ENCODE assay signal across 8 mouse cellular contexts in genomic region chr8:123103285-123103684, GRCm38 (mm10). TPM values are rescaled to one million over a fixed set of nuclear protein-coding genes. Genes with fewer than 3 reads are reported as not detected.
DNase-seq lines count a peak whose midpoint lies in the region; ATAC-seq and TF ChIP-seq lines count a peak whose summit lies in the region.

No protein-coding gene starts in this region.

- peaks cover 6% of the 10 kb centered on the region; the same call in 1 of the 2 replicates for H3K36me3 ChIP-seq in kidney, adult 2 months (ENCODE audit: control insufficient read depth, insufficient read depth, low read length)
- peaks cover 24% of the 10 kb centered on the region for H3K36me3 ChIP-seq in hindbrain, embryonic 15.5 days
- peaks cover 12% of the 10 kb centered on the region for H3K36me3 ChIP-seq in midbrain, embryonic 16.5 days (ENCODE audit: control insufficient read depth, insufficient read depth, low read length)

- H3K4me1 ChIP-seq in kidney, adult 2 months (ENCODE audit: control insufficient read depth, insufficient read depth, low read length), result peaks cover 9% of the 10 kb centered on the region; the same call in 1 of the 2 replicates
- peaks cover 23% of the 10 kb centered on the region for H3K4me1 ChIP-seq in hindbrain, embryonic 15.5 days (replicated peaks)
- H3K4me1 ChIP-seq in midbrain, embryonic 16.5 days (ENCODE audit: control insufficient read depth, insufficient read depth, low read length), result peaks cover 16% of the 10 kb centered on the region

- no peaks in the 10 kb centered on the region for H3K9me3 ChIP-seq in hindbrain, embryonic 15.5 days
- H3K9me3 ChIP-seq in midbrain, embryonic 16.5 days (replicated peaks; ENCODE audit: control insufficient read depth, low read length, poor library complexity, severe bottlenecking), result no peaks in the 10 kb centered on the region

- TF ChIP-seq CTCF in kidney, adult 2 months (conservative IDR thresholded peaks at IDR 0.05; ENCODE audit: insufficient read depth, insufficient read length, low read depth, low read length), result no peak

- peak overlapping the region; percentile 96 for H3K9ac ChIP-seq in hindbrain, embryonic 15.5 days
- H3K9ac ChIP-seq in midbrain, embryonic 16.5 days (ENCODE audit: low read depth, low read length), result peak overlapping the region; percentile 93

- WGBS in kidney, adult 2 months, result 9% methylated on average over 15 of the region's 15 CpGs
- 19% methylated on average over 14 of the region's 15 CpGs for WGBS in hindbrain, embryonic 15.5 days
- 19% methylated on average over 15 of the region's 15 CpGs for WGBS in midbrain, embryonic 16.5 days

- TF ChIP-seq POLR2A in kidney, adult 2 months (IDR thresholded peaks at IDR 0.05; ENCODE audit: low read depth, low read length), result no peak

- peak overlapping the region; percentile 90 for H3K4me2 ChIP-seq in hindbrain, embryonic 15.5 days
- H3K4me2 ChIP-seq in midbrain, embryonic 16.5 days (ENCODE audit: low read length), result peak overlapping the region; percentile 95

- no peak for ATAC-seq in hindbrain, embryonic 15.5 days (ENCODE audit: low FRiP score, low read depth)
- no peak for ATAC-seq in midbrain, embryonic 16.5 days

- no peaks in the 10 kb centered on the region for H3K27me3 ChIP-seq in kidney, adult 2 months (replicated peaks; ENCODE audit: control insufficient read depth, insufficient read depth, low read length)
- no peaks in the 10 kb centered on the region for H3K27me3 ChIP-seq in hindbrain, embryonic 15.5 days
- H3K27me3 ChIP-seq in midbrain, embryonic 16.5 days (ENCODE audit: control insufficient read depth, insufficient read depth, low read depth, low read length), result no peaks in the 10 kb centered on the region

- H3K4me3 ChIP-seq in kidney, adult 2 months (ENCODE audit: insufficient read depth, low read depth, low read length), result peak overlapping the region; percentile 90
- peak overlapping the region; percentile 58 for H3K4me3 ChIP-seq in hindbrain, embryonic 15.5 days
- H3K4me3 ChIP-seq in midbrain, embryonic 16.5 days (ENCODE audit: low read depth, low read length), result peak overlapping the region; percentile 74

- DNase-seq in kidney, adult 2 months, result no peak
- DNase-seq in kidney, postnatal 36 days, result no peak
- peak; percentile 28 for DNase-seq in NIH3T3 (ENCODE audit: low read depth)
- DNase-seq in layer of hippocampus, adult 9-11 months, result no peak
- DNase-seq in layer of hippocampus, postnatal 36 days, result no peak
- DNase-seq in layer of hippocampus, adult 9-10 months (ENCODE audit: low spot score), result no peak

- H3K27ac ChIP-seq in kidney, adult 2 months (ENCODE audit: insufficient read depth, low read depth, low read length), result no peak overlapping the region
- H3K27ac ChIP-seq in hindbrain, embryonic 15.5 days (replicated peaks), result 0 out of 2 replicates have a peak overlapping the region, but pooled peaks have one; percentile 91
- H3K27ac ChIP-seq in midbrain, embryonic 16.5 days (ENCODE audit: low read length), result 0 out of 2 replicates have a peak overlapping the region, but pooled peaks have one; percentile 28

RNA-seq across cellular contexts. Expression of gene Rpl13, which starts 1.1 kb away (rescaled TPM):
- polyA plus RNA-seq in kidney, adult 2 months (2012; rRNA removed), result 960 and 1,412 TPM in 2 replicates
- 632 and 725 TPM in 2 replicates for polyA plus RNA-seq in hindbrain, embryonic 15.5 days (2015; fragmentation: Nextera tagmentation; extraction: Ambion mirVana)
- 639 and 669 TPM in 2 replicates for polyA plus RNA-seq in midbrain, embryonic 16.5 days (2015; fragmentation: Nextera tagmentation; extraction: Ambion mirVana)
- total RNA-seq in layer of hippocampus, postnatal 36 days (2021), result 100 to 1,000 TPM; 391 to 451 TPM

RNA-seq across cellular contexts. Expression of gene Cpne7, which starts 13.9 kb away (rescaled TPM):
- 2.5 and 3.4 TPM in 2 replicates for polyA plus RNA-seq in kidney, adult 2 months (2012; rRNA removed)
- polyA plus RNA-seq in hindbrain, embryonic 15.5 days (2015; fragmentation: Nextera tagmentation; extraction: Ambion mirVana), result 4.3 and 4.5 TPM in 2 replicates
- polyA plus RNA-seq in midbrain, embryonic 16.5 days (2015; fragmentation: Nextera tagmentation; extraction: Ambion mirVana), result 10.1 and 17.1 TPM in 2 replicates
- total RNA-seq in layer of hippocampus, postnatal 36 days (2021), result 100 to 1,000 TPM; 305 to 318 TPM

RNA-seq across cellular contexts. Expression of gene Spg7, which starts 40.5 kb away (rescaled TPM):
- 137 and 150 TPM in 2 replicates for polyA plus RNA-seq in kidney, adult 2 months (2012; rRNA removed)
- polyA plus RNA-seq in hindbrain, embryonic 15.5 days (2015; fragmentation: Nextera tagmentation; extraction: Ambion mirVana), result 43.3 and 49.1 TPM in 2 replicates
- 47.4 and 48.2 TPM in 2 replicates for polyA plus RNA-seq in midbrain, embryonic 16.5 days (2015; fragmentation: Nextera tagmentation; extraction: Ambion mirVana)
- 10 to 100 TPM; 54.9 to 61.1 TPM for total RNA-seq in layer of hippocampus, postnatal 36 days (2021)

RNA-seq across cellular contexts. Expression of gene Sult5a1, which starts 54.8 kb away (rescaled TPM):
- polyA plus RNA-seq in kidney, adult 2 months (2012; rRNA removed), result 10.8 and 11.2 TPM in 2 replicates
- 1.6 TPM in 2 replicates for polyA plus RNA-seq in hindbrain, embryonic 15.5 days (2015; fragmentation: Nextera tagmentation; extraction: Ambion mirVana)
- 0.40 and 0.42 TPM in 2 replicates for polyA plus RNA-seq in midbrain, embryonic 16.5 days (2015; fragmentation: Nextera tagmentation; extraction: Ambion mirVana)
- total RNA-seq in layer of hippocampus, postnatal 36 days (2021), result 1 to 10 TPM; 1.6 to 2.2 TPM
